Mouse (Mus musculus): Measurements from ENCODE around the gene Rai1. TPM values are rescaled to one million over a fixed set of nuclear protein-coding genes. Genes with fewer than 3 reads are reported as not detected.

The Rai1 gene
- total RNA-seq (2023): 45.1 to 50.4 TPM (median 48.3 TPM) in 4 replicates

GRCm38 (mm10) chr11:60104810-60105592 lies at the start of gene Rai1:
Gene Rai1, plus strand, starts transcription at chr11:60105013.

GRCm38 (mm10) chr11:60222469-60223236 lies 117.8 kb downstream of the Rai1 start, which contains the start of gene Srebf1:
Gene Srebf1, minus strand, starts transcription at chr11:60222581.

Other genes starting within 250 kb of the Rai1 start
- 8.5 to 10.8 TPM (median 9.2 TPM) in 4 replicates for gene Med9, start 156.8 kb upstream of the Rai1 start, total RNA-seq (2023)
- gene Rasd1, start 140.1 kb upstream of the Rai1 start, total RNA-seq (2023): 10.8 to 13.2 TPM (median 12.4 TPM) in 4 replicates
- gene Pemt, start 58.5 kb upstream of the Rai1 start, total RNA-seq (2023): 0.80 to 1.2 TPM in 2 of 4 replicates, not detected in the others
- 81.5 to 134 TPM (median 119 TPM) in 4 replicates for gene Srebf1, start 117.6 kb downstream of the Rai1 start, total RNA-seq (2023)
- 24.8 to 31.0 TPM (median 28.6 TPM) in 4 replicates for gene Tom1l2, start 247.9 kb downstream of the Rai1 start, total RNA-seq (2023)
- not detected in 4 replicates for gene Drc3, start 248.3 kb downstream of the Rai1 start, total RNA-seq (2023)

Data from B cell, adult 62 days (primary cell).